Mouse (Mus musculus) heart, adult 2 months (tissue): ENCODE results near the gene Vmn1r4.

ENCODE experiments used
- CTCF ChIP-seq: fragments of 200-600 bp; IDR thresholded peaks from 2 replicates; pipeline ENCODE4 v1.8.1; 2022; ENCODE audit warnings: antibody characterized with exemption, mild to moderate bottlenecking, moderate library complexity
- EP300 ChIP-seq: fragments of 200-500 bp; IDR thresholded peaks from 2 replicates; pipeline ENCODE4 v1.6.1; 2011; ENCODE audit warnings: low read depth, low read length, control low read depth; ENCODE audit not compliant: insufficient read depth
- POLR2A ChIP-seq: fragments of 200-500 bp; IDR thresholded peaks from 2 replicates; pipeline ENCODE4 v1.6.1; 2011; ENCODE audit warnings: mild to moderate bottlenecking, low read depth, low read length, control low read depth; ENCODE audit not compliant: insufficient read depth

GRCm38 (mm10) chr6:56904330-56904729 is 19.5 kb upstream of the Vmn1r4 start:
- TF ChIP-seq POLR2A (no peak), CTCF (no peak), EP300 (no peak)
